Mouse (Mus musculus) kidney, postnatal 0 days (tissue): ENCODE measurements around the gene AI837181. TPM values are rescaled to one million over a fixed set of nuclear protein-coding genes. Genes with fewer than 3 reads are reported as not detected.

Experiments used
- ATAC-seq: fragments of 200-750 bp; cut with Nextera tagmentation; replicated peaks from 2 replicates; pipeline ENCODE4 v1.8.0; 2017; ENCODE audit warnings: low read depth, moderate number of reproducible peaks, moderate TSS enrichment, moderate library complexity; ENCODE audit not compliant: low FRiP score
- DNase-seq: peaks from one replicate; pipeline ENCODE4 v3.0.0-alpha.2; 2016; ENCODE audit warnings: low spot score
- H3K27ac ChIP-seq: fragments of 300-500 bp; sonication (generic); 2 replicates; pipeline ENCODE4 v1.5.1; 2014; ENCODE audit warnings: mild to moderate bottlenecking
- H3K27me3 ChIP-seq: fragments of 300-500 bp; sonication (generic); 2 replicates; pipeline ENCODE4 v1.6.1; 2014; ENCODE audit warnings: low read length, mixed read lengths; ENCODE audit not compliant: insufficient read depth
- H3K36me3 ChIP-seq: fragments of 300-500 bp; sonication (generic); 2 replicates; pipeline ENCODE4 v1.6.1; 2014; ENCODE audit warnings: low read length, mixed read lengths; ENCODE audit not compliant: insufficient read depth
- H3K4me1 ChIP-seq: fragments of 300-500 bp; sonication (generic); replicated peaks from 2 replicates; pipeline ENCODE4 v1.6.1; 2014; ENCODE audit warnings: antibody characterized with exemption, low read length, mixed read lengths; ENCODE audit not compliant: insufficient read depth
- H3K4me2 ChIP-seq: fragments of 300-500 bp; sonication (generic); 2 replicates; pipeline ENCODE4 v1.6.1; 2014; ENCODE audit warnings: mild to moderate bottlenecking, low read length, moderate library complexity, mixed read lengths
- H3K4me3 ChIP-seq: fragments of 300-500 bp; sonication (generic); replicated peaks from 2 replicates; pipeline ENCODE4 v1.5.1; 2014; ENCODE audit warnings: low read depth, low read length
- H3K9ac ChIP-seq: fragments of 300-500 bp; sonication (generic); 2 replicates; pipeline ENCODE4 v1.6.1; 2014; ENCODE audit warnings: low read depth, low read length
- H3K9me3 ChIP-seq: fragments of 300-500 bp; sonication (generic); replicated peaks from 2 replicates; pipeline ENCODE4 v1.6.1; 2016; ENCODE audit warnings: low read length, inconsistent platforms, mixed read lengths
- CTCF ChIP-seq: IDR thresholded peaks from 2 replicates; pipeline ENCODE4 v1.5.1; 2016; ENCODE audit warnings: antibody characterized with exemption, low read depth, mild to moderate bottlenecking, moderate library complexity
- WGBS: fragments of 180-500 bp; shearing (Covaris S2); extraction: QIAGEN DNeasy Blood & Tissue Kit; methylation state at CpG from one replicate; pipeline ENCODE4 v1.1.7; 2014; 5-methylcytosine and 5-hydroxymethylcytosine counted together
- polyA plus RNA-seq: library from polyadenylated mRNA; unstranded; fragments of >200 nt; fragmentation: Nextera tagmentation; extraction: Ambion mirVana; gene quantifications from 2 replicates; pipeline ENCODE4 v1.2.1, GENCODE M21; 2015

AI837181 gene
- polyA plus RNA-seq, 1 experiment from 2014 or later = 55.8 TPM

DNA sequence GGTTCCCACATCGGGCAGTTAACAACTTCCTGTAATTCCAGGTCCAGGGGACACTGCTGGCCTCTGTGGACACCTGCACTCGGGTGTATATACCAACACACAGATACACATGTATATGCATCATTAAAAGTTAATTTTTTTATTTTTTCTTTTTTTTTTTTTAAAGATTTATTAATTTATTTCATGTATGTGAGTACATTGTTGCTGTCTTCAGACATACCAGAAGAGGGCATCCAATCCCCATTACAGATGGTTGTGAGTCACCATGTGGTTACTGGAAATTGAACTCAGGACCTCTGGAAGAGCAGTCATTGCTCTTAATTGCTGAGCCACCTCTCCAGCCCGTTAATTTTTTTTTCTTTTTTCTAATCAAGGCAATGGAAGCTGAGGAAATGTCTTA is 47.9 kb downstream of the AI837181 start:
- ATAC-seq (no peak), DNase-seq (no peak)
- Histone ChIP-seq H3K9ac (no peak overlapping the region), H3K4me2 (no peak overlapping the region), H3K36me3 (no peaks in the 10 kb centered on the region), H3K27ac (no peak overlapping the region), H3K4me3 (no peak overlapping the region), H3K9me3 (no peaks in the 10 kb centered on the region), H3K4me1 (peaks cover 12% of the 10 kb centered on the region), H3K27me3 (no peaks in the 10 kb centered on the region)
- peak; percentile 51 for TF ChIP-seq CTCF
- 67% methylated on average over 3 of the region's 3 CpGs for WGBS

DNA sequence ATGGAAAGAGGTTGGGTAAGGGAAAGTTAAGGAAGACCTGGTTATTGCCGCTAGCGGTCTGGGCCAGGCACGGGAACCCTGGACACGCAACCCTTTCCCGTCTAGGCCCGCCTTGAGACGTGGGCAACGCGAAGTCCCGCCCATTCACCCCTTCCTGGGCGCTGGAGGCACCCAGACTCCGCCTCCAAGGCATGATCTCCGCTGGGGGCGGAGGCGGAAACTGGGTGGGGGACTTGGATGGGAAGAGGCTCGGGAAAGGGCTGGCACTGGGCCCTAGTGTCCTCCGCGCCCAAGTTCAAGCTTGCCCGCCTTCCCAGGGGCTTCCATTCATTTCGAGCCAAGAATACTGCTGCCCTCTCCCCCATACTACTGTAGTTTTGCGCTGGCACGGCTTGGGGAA is 48.8 kb downstream of the AI837181 start, which contains the start of gene Efemp2:
TSS of gene Efemp2 (plus strand) at position 235 of the 400 bp plus-strand sequence.
- peak within 1 kb of the TSS; percentile 58 for H3K4me3 ChIP-seq
- peak; percentile 23; the same call in 1 of the 2 replicates for TF ChIP-seq CTCF
- H3K4me2 ChIP-seq = peak within 1 kb of the TSS; percentile 90
- H3K4me1 ChIP-seq = peaks cover 12% of the 10 kb centered on the region; the same call in 1 of the 2 replicates
- under 1% methylated on average over 22 of the region's 22 CpGs for WGBS
- peak; percentile 65; the same call in 1 of the 2 replicates for ATAC-seq
- no peaks in the 10 kb centered on the region for H3K9me3 ChIP-seq
- H3K27ac ChIP-seq = peak within 1 kb of the TSS; percentile 85
- peak within 1 kb of the TSS; percentile 79 for H3K9ac ChIP-seq
- no peaks in the 10 kb centered on the region for H3K36me3 ChIP-seq
- H3K27me3 ChIP-seq = no peaks in the 10 kb centered on the region
- DNase-seq = peak; percentile 86

DNA sequence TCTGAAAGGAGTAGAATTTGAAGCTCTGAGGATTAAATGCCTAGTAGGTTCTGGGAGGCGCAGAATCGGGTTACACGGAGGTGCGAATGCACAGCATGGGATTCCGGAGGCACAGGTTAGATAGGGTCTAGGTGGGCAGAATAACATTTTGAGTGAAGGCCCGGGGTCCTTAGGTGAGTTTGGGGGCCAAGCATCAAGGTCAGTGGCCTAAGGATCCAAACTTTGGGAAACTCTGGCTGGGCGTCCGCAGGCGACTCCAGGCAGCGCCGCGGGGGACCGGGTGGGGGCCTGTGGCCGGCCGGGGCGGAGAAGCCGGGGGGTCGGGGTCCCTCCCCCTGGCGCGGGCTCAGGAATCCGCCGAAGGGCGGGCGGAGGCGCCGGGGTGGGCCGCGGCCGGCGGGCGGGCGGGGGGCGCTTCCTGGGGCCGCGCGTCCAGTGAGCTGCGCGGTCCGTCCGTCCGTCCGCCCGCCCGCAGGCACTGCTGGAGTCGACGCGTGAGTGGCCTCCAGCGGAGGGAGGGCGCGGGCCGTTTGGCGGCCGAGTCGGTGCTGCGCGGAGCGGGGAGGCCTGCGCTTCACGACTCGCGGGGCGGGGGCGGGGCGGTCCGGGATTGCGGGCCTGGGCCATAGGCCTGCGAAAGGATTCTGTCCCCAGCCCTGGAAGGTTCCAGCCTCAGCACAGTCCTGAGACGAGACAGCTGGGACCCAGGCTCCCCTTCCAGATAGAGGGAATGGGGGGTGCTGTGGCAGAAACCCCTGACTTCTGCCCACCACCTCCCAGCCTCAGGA is 49.5 kb downstream of the AI837181 start:
- WGBS = under 1% methylated on average over 58 of the region's 68 CpGs

DNA sequence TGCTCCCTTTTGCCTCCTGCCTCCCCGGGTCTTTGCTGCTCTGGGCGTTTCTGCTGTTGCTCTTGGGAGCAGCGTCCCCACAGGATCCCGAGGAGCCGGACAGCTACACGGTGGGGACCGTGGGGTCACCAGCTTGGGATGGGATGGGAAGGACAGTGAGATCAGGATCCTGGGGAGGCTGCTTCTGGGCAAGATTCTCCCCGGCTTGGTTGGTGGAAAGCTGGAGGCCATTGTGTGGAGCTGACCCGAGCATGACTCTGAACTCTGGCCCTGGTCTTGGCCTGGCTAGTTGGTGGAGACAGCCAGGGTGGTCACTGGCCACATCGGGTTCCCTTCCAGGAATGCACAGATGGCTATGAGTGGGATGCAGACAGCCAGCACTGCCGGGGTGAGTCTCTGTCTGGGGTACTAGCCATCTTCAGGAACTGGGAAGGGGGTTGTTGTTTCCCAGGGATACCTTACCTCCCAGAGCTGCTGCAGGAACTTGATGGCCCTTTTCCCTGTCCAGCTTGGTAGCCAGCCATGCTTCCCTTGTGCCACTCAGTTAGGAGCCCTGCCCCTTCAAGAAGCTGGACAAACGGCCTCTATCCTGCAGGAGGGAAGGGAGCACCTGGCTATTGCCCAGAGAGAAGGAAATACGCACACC is 50.2 kb downstream of the AI837181 start:
- no peaks in the 10 kb centered on the region for H3K9me3 ChIP-seq
- H3K4me2 ChIP-seq = peak overlapping the region; percentile 90
- ATAC-seq (peak; percentile 36; the same call in 1 of the 2 replicates), DNase-seq (peak; percentile 30)
- H3K27ac ChIP-seq = peak overlapping the region; percentile 85
- H3K4me3 ChIP-seq = peak overlapping the region; percentile 58
- WGBS = 12% methylated on average over 13 of the region's 13 CpGs
- H3K4me1 ChIP-seq = peaks cover 12% of the 10 kb centered on the region; the same call in 1 of the 2 replicates
- H3K36me3 ChIP-seq = peaks cover 9% of the 10 kb centered on the region
- TF ChIP-seq CTCF = no peak
- peak overlapping the region; percentile 79 for H3K9ac ChIP-seq
- no peaks in the 10 kb centered on the region for H3K27me3 ChIP-seq

More for the DNA sequence above, 49.5 kb downstream of the AI837181 start:
- Histone ChIP-seq H3K27ac (peak overlapping the region; percentile 85), H3K4me1 (peaks cover 12% of the 10 kb centered on the region; the same call in 1 of the 2 replicates), H3K4me3 (peak overlapping the region; percentile 58), H3K36me3 (peaks cover 2% of the 10 kb centered on the region; the same call in 1 of the 2 replicates), H3K9ac (peak overlapping the region; percentile 79), H3K9me3 (no peaks in the 10 kb centered on the region), H3K27me3 (no peaks in the 10 kb centered on the region), H3K4me2 (peak overlapping the region; percentile 90)
- TF ChIP-seq CTCF = 0 out of 2 replicates have a peak, but pooled peaks have one; percentile 1
- ATAC-seq = peak; percentile 58
- DNase-seq = peak; percentile 58

Other genes with a start within 250 kb of the AI837181 start
- gene Pacs1, start 152.0 kb upstream of the AI837181 start, polyA plus RNA-seq = 14.2 and 14.8 TPM in 2 replicates
- gene Sf3b2, start 129.7 kb upstream of the AI837181 start, polyA plus RNA-seq = 239 and 274 TPM in 2 replicates
- 2.2 and 2.7 TPM in 2 replicates for gene Gal3st3, start 126.8 kb upstream of the AI837181 start, polyA plus RNA-seq
- gene Catsper1, start 89.4 kb upstream of the AI837181 start, polyA plus RNA-seq = not detected in 2 replicates
- gene Cst6, start 75.6 kb upstream of the AI837181 start, polyA plus RNA-seq = 0.29 and 1.5 TPM in 2 replicates
- gene Eif1ad, start 58.4 kb upstream of the AI837181 start, polyA plus RNA-seq = 30.8 and 34.0 TPM in 2 replicates
- 344 and 363 TPM in 2 replicates for gene Banf1, start 58.0 kb upstream of the AI837181 start, polyA plus RNA-seq
- gene Sart1, start 36.4 kb upstream of the AI837181 start, polyA plus RNA-seq = 56.1 and 57.8 TPM in 2 replicates
- gene Tsga10ip, start 22.6 kb upstream of the AI837181 start, polyA plus RNA-seq = 0.31 and 0.39 TPM in 2 replicates
- 237 and 246 TPM in 2 replicates for gene Drap1, start 165 bp upstream of the AI837181 start, polyA plus RNA-seq
- gene Fosl1, start 22.4 kb downstream of the AI837181 start, polyA plus RNA-seq = 0.32 TPM in 1 of 2 replicates, not detected in the other
- 12.2 and 15.6 TPM in 2 replicates for gene Ccdc85b, start 32.8 kb downstream of the AI837181 start, polyA plus RNA-seq
- 141 and 150 TPM in 2 replicates for gene Fibp, start 35.5 kb downstream of the AI837181 start, polyA plus RNA-seq
- 0.79 and 1.2 TPM in 2 replicates for gene Ctsw, start 43.4 kb downstream of the AI837181 start, polyA plus RNA-seq
- gene Efemp2, start 48.8 kb downstream of the AI837181 start, polyA plus RNA-seq = 126 and 140 TPM in 2 replicates
- 31.3 and 31.8 TPM in 2 replicates for gene Mus81, start 63.3 kb downstream of the AI837181 start, polyA plus RNA-seq
- 2,170 and 2,281 TPM in 2 replicates for gene Cfl1, start 65.3 kb downstream of the AI837181 start, polyA plus RNA-seq
- gene 1700020D05Rik, start 78.6 kb downstream of the AI837181 start, polyA plus RNA-seq = 0.13 TPM in 1 of 2 replicates, not detected in the other
- gene Snx32, start 85.4 kb downstream of the AI837181 start, polyA plus RNA-seq = 7.6 and 8.0 TPM in 2 replicates
- 12.3 and 13.7 TPM in 2 replicates for gene Ovol1, start 135.5 kb downstream of the AI837181 start, polyA plus RNA-seq
- gene Ap5b1, start 142.9 kb downstream of the AI837181 start, polyA plus RNA-seq = 7.1 and 7.2 TPM in 2 replicates
- 107 and 128 TPM in 2 replicates for gene Rnaseh2c, start 176.7 kb downstream of the AI837181 start, polyA plus RNA-seq
- gene Kat5, start 185.1 kb downstream of the AI837181 start, polyA plus RNA-seq = 54.0 and 56.5 TPM in 2 replicates
- gene Rela, start 212.3 kb downstream of the AI837181 start, polyA plus RNA-seq = 42.6 and 45.5 TPM in 2 replicates
- 22.5 and 26.2 TPM in 2 replicates for gene Sipa1, start 238.6 kb downstream of the AI837181 start, polyA plus RNA-seq